Mouse (Mus musculus): ENCODE data around the gene 1810009A15Rik.

The 1810009A15Rik gene

GRCm38 (mm10) chr19:8888511-8889385, at the start of gene 1810009A15Rik, which contains the start of gene Gm49416:
1810009A15Rik (plus strand) TSS chr19:8888853.
Gm49416 (plus strand) TSS chr19:8888926.
- ChIA-PET POLR2A (interaction anchor here (0.5 to 27.2 kb wide), 219 partner anchors 1 to 1624 kb away, joined by 3 to 851 read pairs (median 6); partner anchors contain the start of genes B3gat3 (in 4 of the 4), Eef1g (in 4 of the 4), Ganab (in 4 of the 4) and Gng3 (in 4 of the 4)), CTCF (interaction anchor here in 3 of 4 experiments (0.6 to 1.2 kb wide), 6 partner anchors 9 to 194 kb away, joined by 3 to 5 read pairs (median 4); no protein-coding TSS in a partner anchor)

DNA sequence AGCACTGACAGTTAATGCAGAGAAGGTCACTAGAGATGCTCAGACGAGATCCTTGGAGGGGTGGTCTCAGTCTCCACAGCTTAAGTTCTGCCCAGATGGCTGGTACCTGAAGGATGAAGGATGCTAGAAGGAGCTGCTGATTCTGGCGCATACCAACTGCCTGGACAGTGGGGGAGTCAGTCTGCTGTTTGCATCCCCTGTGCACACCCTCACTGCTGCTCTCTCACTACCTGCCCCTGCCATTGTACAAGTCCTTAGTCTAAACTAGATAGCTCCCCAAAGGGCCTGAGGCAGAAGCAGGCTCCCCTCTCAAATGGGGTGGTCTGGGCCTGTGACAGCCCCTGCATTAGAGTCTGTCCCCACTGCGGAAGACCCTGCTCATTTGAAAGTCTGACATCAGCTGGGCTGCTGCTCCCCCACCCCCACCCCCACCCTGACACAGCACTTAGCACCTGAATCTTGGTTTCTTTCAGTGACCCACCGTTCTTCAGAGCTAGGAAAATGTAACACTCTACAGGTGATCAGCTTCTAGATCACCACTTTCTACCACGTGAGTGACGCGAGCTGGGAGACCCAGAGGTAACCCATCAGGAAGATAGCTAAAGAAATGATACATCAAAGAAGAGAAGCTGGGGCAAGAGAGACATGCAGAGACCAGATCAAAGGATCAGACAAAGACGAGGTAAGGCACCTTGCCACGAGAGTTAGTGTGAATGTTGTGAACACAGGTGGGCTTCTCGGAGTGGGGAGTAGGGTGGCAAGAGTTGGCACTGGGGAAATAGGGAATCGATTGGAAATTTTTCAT, 49.3 kb upstream of the 1810009A15Rik start, which contains the start of gene Gng3:
TSS of gene Gng3 (minus strand) at position 92 of the 805 bp plus-strand sequence.
- CTCF ChIA-PET: interaction anchor here in 3 of 4 experiments (0.7 to 1.7 kb wide), 12 partner anchors 11 to 272 kb away, joined by 3 to 8 read pairs (median 4); partner anchors contain the start of genes Lrrn4cl (in 1 of the 3) and Tut1 (in 1 of the 3)
- POLR2A ChIA-PET: interaction anchor here (0.6 to 3.6 kb wide), 145 partner anchors 9 to 1423 kb away, joined by 3 to 75 read pairs (median 5); partner anchors contain the start of genes AC129217.1 (in 4 of the 4), Eef1g (in 4 of the 4), Lrrn4cl (in 4 of the 4) and B3gat3 (in 3 of the 4)

DNA sequence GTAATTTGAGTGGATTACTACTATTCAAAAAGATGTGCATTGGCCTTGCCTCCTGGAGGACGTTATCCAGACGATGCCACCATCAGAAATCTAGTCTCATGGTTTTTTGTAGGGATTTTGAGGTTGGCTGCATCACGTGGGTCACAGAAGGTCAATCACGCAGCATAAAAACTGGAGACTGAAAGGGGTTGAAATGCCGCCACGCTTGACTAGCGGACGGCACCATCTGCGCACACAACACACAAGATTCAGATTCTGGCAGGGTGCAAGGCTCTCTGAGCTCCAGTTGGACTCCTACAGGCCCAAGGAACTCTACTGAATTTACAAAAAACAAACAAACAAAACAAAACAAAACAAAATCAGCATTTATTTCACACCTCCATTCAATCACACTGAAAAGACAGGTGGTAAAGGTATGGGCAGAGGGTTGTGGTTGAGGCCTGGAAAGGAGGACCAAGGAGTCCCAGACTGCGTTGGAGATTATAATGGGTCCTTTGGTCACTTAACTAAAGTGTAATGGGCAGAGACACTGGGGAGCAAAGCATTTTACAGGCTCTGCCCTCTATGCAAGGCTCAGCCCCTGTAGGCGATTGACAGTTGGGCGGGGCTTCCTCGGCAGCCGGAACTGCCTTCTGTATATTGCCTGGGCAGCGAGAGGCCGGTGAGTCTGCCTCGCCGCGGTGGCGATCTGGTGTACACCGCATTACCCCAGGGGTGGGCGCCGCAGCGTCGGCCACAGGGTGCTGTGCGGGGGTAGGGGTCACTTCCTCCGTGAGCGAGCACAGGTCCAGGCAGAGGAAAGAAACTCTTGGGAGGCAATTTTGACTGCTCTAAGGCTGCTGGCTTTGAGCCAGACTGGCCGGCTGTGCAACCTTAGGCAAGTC, 48.5 kb upstream of the 1810009A15Rik start:
- ChIA-PET CTCF (interaction anchor here in 2 of 4 experiments (1.3 to 1.7 kb wide), 4 partner anchors 10 to 121 kb away, joined by 3 to 8 read pairs (median 4); partner anchors contain the start of gene Lrrn4cl (in 1 of the 2)), POLR2A (interaction anchor here (0.6 to 3.6 kb wide), 88 partner anchors 9 to 1423 kb away, joined by 3 to 75 read pairs (median 8); partner anchors contain the start of genes B3gat3 (in 3 of the 4), Hnrnpul2 (in 3 of the 4), Lrrn4cl (in 3 of the 4) and Polr2g (in 3 of the 4))

GRCm38 (mm10) chr19:8841012-8841411, 47.6 kb upstream of the 1810009A15Rik start:
- ChIA-PET CTCF (no interaction called here), POLR2A (interaction anchor here in 2 of 4 experiments (0.8 to 3.6 kb wide), 6 partner anchors 8 to 150 kb away, joined by 3 to 42 read pairs (median 20); partner anchors contain the start of genes 1810009A15Rik (in 1 of the 2), Ahnak (in 1 of the 2), Gm49416 (in 1 of the 2) and Lrrn4cl (in 1 of the 2))

DNA sequence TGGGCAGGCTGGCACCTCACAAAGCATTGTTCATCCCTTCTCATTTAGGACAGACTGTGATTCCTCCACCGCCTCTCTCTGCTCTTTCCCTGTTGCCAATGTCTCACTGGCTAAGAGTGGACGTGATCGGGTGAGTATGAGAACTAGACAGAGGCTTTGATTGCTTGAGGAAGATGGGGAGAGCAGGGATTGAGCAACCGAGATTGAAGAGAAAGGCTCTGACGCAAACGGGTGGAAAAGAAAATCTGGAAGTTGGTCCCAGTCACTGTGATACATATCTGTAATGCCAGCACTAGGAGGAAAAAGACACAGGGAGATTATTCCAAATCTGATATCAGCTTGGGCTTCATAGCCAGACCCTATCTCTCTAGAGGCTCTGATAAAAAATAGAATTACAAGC, 45.7 kb upstream of the 1810009A15Rik start:
- CTCF ChIA-PET: no interaction called here
- POLR2A ChIA-PET: interaction anchor here in 2 of 4 experiments (1.1 to 2.3 kb wide), 6 partner anchors 9 to 120 kb away, joined by 3 to 6 read pairs (median 4); partner anchors contain the start of genes Slc3a2 (in 1 of the 2) and Taf6l (in 1 of the 2)

DNA sequence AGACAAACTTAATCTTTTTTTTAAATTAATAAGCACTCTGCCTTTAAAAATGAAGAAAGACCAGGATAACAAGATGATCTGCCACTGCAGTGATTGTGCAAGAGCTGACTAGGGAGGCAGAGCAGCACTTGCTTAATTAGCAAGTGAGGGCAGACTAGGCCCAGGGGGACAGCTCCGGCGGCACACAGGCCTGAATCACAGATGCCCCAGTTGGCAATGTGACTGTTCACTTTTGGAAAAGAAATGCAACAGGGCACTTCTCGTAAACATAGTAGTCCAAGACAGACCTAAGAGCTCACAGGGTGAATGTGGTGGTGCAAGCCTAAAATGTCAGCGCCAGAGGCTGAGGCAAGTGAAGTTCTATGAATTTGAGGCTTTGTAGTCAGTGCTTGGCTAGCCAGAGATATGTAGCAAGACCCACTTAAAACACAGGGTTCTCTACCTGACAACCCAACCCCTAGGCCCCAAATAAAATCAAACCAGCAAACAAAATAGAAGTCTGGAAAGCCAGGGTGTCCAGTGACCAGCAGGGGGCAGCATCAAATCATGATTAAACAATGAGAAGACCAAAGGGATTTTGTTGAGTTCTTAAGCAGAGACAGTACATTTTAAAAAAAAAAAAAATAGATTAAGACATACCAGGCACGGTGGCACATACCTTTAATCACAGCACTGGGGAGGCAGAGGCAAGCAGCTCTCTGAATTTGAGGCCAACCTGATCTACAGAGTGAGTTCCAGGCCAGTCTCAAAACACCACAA, 44.1 kb upstream of the 1810009A15Rik start:
- CTCF ChIA-PET: interaction anchor here in 3 of 4 experiments (0.6 to 1.4 kb wide), 5 partner anchors 32 to 265 kb away, joined by 3 to 5 read pairs (median 4); no protein-coding TSS in a partner anchor
- POLR2A ChIA-PET: interaction anchor here in 2 of 4 experiments (0.6 to 7.4 kb wide), 18 partner anchors 9 to 140 kb away, joined by 3 to 74 read pairs (median 4); partner anchors contain the start of genes 1810009A15Rik (in 2 of the 2), Gm49416 (in 2 of the 2), Slc3a2 (in 2 of the 2) and Eef1g (in 1 of the 2)

- POLR2A ChIA-PET: interaction anchor here in 2 of 4 experiments (0.6 to 7.4 kb wide), 19 partner anchors 9 to 147 kb away, joined by 3 to 74 read pairs (median 3); partner anchors contain the start of genes Gng3 (in 2 of the 2), Ttc9c (in 2 of the 2), Uqcc3 (in 2 of the 2) and 1810009A15Rik (in 1 of the 2)
- CTCF ChIA-PET: interaction anchor here in 2 of 4 experiments (1.0 to 2.0 kb wide), 3 partner anchors 9 to 13 kb away, joined by 3 to 9 read pairs (median 4); no protein-coding TSS in a partner anchor
These were observed 40.3 kb upstream of the 1810009A15Rik start for GRCm38 (mm10) chr19:8848356-8848755.

- POLR2A ChIA-PET: interaction anchor here (0.6 to 7.4 kb wide), 38 partner anchors 11 to 232 kb away, joined by 3 to 74 read pairs (median 4); partner anchors contain the start of genes Gng3 (in 4 of the 4), 1810009A15Rik (in 3 of the 4), Gm49416 (in 3 of the 4) and Slc3a2 (in 2 of the 4)
- CTCF ChIA-PET: interaction anchor here in 3 of 4 experiments (0.6 to 2.0 kb wide), 4 partner anchors 8 to 232 kb away, joined by 3 to 9 read pairs (median 4); partner anchors contain the start of gene Gng3 (in 1 of the 3)
These were observed 38.2 kb upstream of the 1810009A15Rik start, which contains the start of gene Lrrn4cl for GRCm38 (mm10) chr19:8850402-8850901. Lrrn4cl (plus strand) TSS chr19:8850768.

DNA sequence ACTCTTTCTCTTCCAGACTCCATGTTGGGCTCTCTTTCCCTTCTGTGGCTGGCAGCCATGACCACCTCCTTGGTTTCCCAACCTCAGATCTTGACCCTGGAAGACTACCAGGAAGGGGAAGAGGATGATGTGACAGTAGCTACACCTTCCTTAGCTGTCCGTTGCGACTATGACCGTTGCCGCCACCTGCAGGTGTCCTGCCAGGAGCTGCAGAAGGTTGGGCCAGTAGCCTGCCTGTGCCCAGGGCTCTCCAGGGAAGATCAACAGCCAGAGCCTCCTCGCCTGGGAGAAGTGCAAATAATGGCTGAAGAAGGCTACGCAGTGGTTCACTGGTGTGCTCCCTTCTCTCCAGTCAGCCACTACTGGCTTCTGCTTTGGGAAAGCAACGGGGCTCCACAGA, 37.0 kb upstream of the 1810009A15Rik start:
- POLR2A ChIA-PET: interaction anchor here (0.6 to 4.1 kb wide), 57 partner anchors 8 to 258 kb away, joined by 3 to 39 read pairs (median 5); partner anchors contain the start of genes 1810009A15Rik (in 4 of the 4), Gm49416 (in 4 of the 4), Gng3 (in 3 of the 4) and Ubxn1 (in 3 of the 4)
- CTCF ChIA-PET: interaction anchor here in 2 of 4 experiments (0.8 to 2.6 kb wide), 13 partner anchors 9 to 239 kb away, joined by 3 to 8 read pairs (median 3); partner anchors contain the start of genes Gng3 (in 2 of the 2) and Eef1g (in 1 of the 2)

- POLR2A ChIA-PET: interaction anchor here (0.7 to 4.1 kb wide), 75 partner anchors 9 to 257 kb away, joined by 3 to 39 read pairs (median 4); partner anchors contain the start of genes 1810009A15Rik (in 4 of the 4), Gm49416 (in 4 of the 4), Gng3 (in 3 of the 4) and Ubxn1 (in 3 of the 4)
- CTCF ChIA-PET: interaction anchor here in 2 of 4 experiments (0.6 to 2.6 kb wide), 15 partner anchors 8 to 238 kb away, joined by 3 to 8 read pairs (median 4); partner anchors contain the start of genes Gng3 (in 2 of the 2), Ahnak (in 1 of the 2) and Eef1g (in 1 of the 2)
These were observed 36.3 kb upstream of the 1810009A15Rik start for GRCm38 (mm10) chr19:8852236-8852928.

GRCm38 (mm10) chr19:8853117-8853516, 35.5 kb upstream of the 1810009A15Rik start:
- ChIA-PET CTCF (interaction anchor here in 2 of 4 experiments (0.6 to 2.6 kb wide), 5 partner anchors 63 to 206 kb away, joined by 3 to 8 read pairs (median 3); partner anchors contain the start of gene Ahnak (in 1 of the 2)), POLR2A (interaction anchor here (0.7 to 4.1 kb wide), 40 partner anchors 9 to 256 kb away, joined by 3 to 39 read pairs (median 5); partner anchors contain the start of genes 1810009A15Rik (in 3 of the 4), Gm49416 (in 3 of the 4), Gng3 (in 2 of the 4) and Uqcc3 (in 2 of the 4))

DNA sequence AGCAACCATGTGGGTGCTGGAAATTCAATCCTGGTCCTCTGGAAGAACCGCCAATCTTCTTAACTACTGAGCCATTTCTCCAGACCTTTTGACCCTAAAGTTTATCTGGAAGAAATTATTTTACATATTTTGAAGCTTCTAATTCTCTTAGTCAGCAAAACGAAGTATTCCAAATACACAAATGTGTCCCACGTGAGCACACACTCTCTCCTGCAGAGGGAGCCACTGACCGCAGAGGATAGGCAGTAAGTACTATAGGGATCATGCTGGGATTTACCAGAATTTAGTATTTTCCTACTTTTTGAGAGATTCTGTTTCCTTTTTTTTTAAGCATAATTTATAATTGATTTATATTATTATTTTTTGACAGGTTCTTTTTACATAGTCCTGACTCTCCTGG, 31.0 kb upstream of the 1810009A15Rik start:
- CTCF ChIA-PET: interaction anchor here (0.6 to 2.6 kb wide), 17 partner anchors 9 to 254 kb away, joined by 3 to 14 read pairs (median 3); partner anchors contain the start of genes Ubxn1 (in 2 of the 4), Gng3 (in 1 of the 4) and Zbtb3 (in 1 of the 4)

DNA sequence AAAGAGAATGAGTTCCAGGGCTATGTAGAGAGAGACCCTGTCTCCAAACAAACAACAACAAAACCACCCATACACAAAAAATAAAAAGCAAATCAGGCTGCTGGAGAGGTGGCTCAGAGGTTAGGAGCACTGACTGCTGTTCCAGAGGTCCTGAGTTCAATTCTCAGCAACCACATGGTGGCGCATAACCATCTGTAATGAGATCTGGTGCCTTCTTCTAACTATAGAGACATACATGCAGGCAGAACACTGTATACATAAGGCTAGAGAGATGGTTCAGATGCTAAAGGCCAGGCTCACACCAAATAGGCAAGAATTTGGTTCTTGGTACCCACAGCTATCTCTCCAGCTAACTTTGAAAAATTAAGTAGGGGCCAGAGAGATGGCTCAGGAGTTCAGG, 29.6 kb upstream of the 1810009A15Rik start:
- POLR2A ChIA-PET: interaction anchor here in 3 of 4 experiments (0.6 to 4.3 kb wide), 21 partner anchors 10 to 610 kb away, joined by 3 to 43 read pairs (median 3); partner anchors contain the start of genes 1810009A15Rik (in 3 of the 3), Gm49416 (in 3 of the 3), Ubxn1 (in 2 of the 3) and Ganab (in 1 of the 3)
- CTCF ChIA-PET: interaction anchor here (0.6 to 2.6 kb wide), 12 partner anchors 10 to 251 kb away, joined by 3 to 14 read pairs (median 6); partner anchors contain the start of genes Uqcc3 (in 1 of the 4) and Zbtb3 (in 1 of the 4)

More for the DNA sequence above, 31.0 kb upstream of the 1810009A15Rik start:
- POLR2A ChIA-PET: interaction anchor here in 3 of 4 experiments (0.7 to 4.3 kb wide), 11 partner anchors 12 to 252 kb away, joined by 3 to 43 read pairs (median 5); partner anchors contain the start of genes 1810009A15Rik (in 1 of the 3), Eef1g (in 1 of the 3), Ganab (in 1 of the 3) and Gm49416 (in 1 of the 3)
